Mouse (Mus musculus) forebrain, embryonic 16.5 days (tissue): ENCODE measurements around the gene Lrig1. TPM values are rescaled to one million over a fixed set of nuclear protein-coding genes. Genes with fewer than 3 reads are reported as not detected.

Experiments
- ATAC-seq: fragments of 200-750 bp; cut with Nextera tagmentation; 2 replicates; pipeline ENCODE4 v1.8.0; 2017; ENCODE audit warnings: mild to moderate bottlenecking, moderate library complexity
- H3K27ac ChIP-seq: fragments of 300-500 bp; sonication (generic); 2 replicates; pipeline ENCODE4 v1.5.1; 2014; ENCODE audit warnings: low read length, control low read depth
- H3K27me3 ChIP-seq: fragments of 300-500 bp; sonication (generic); replicated peaks from 2 replicates; pipeline ENCODE4 v1.6.1; 2014; ENCODE audit warnings: low read length; ENCODE audit not compliant: control insufficient read depth, insufficient read depth
- H3K36me3 ChIP-seq: fragments of 300-500 bp; sonication (generic); 2 replicates; pipeline ENCODE4 v1.6.1; 2014; ENCODE audit not compliant: control insufficient read depth, insufficient read depth
- H3K4me1 ChIP-seq: fragments of 300-500 bp; sonication (generic); replicated peaks from 2 replicates; pipeline ENCODE4 v1.6.1; 2014; ENCODE audit warnings: low read length; ENCODE audit not compliant: control insufficient read depth, insufficient read depth
- H3K4me2 ChIP-seq: fragments of 300-500 bp; sonication (generic); 2 replicates; pipeline ENCODE4 v1.6.1; 2014; ENCODE audit warnings: mild to moderate bottlenecking, low read length, control low read depth
- H3K4me3 ChIP-seq: fragments of 300-500 bp; sonication (generic); replicated peaks from 2 replicates; pipeline ENCODE4 v1.5.1; 2014; ENCODE audit warnings: mild to moderate bottlenecking, low read length, control low read depth
- H3K9ac ChIP-seq: fragments of 300-500 bp; sonication (generic); replicated peaks from 2 replicates; pipeline ENCODE4 v1.6.1; 2014; ENCODE audit warnings: low read depth, low read length, control low read depth
- H3K9me3 ChIP-seq: fragments of 300-500 bp; sonication (generic); 2 replicates; pipeline ENCODE4 v1.6.1; 2016; ENCODE audit warnings: low read length; ENCODE audit not compliant: control insufficient read depth
- WGBS: fragments of 180-500 bp; shearing (Covaris S2); extraction: QIAGEN DNeasy Blood & Tissue Kit; methylation state at CpG from one replicate; pipeline ENCODE4 v1.1.7; 2014; 5-methylcytosine and 5-hydroxymethylcytosine counted together
- polyA plus RNA-seq: library from polyadenylated mRNA; unstranded; fragments of >200 nt; fragmentation: Nextera tagmentation; extraction: Ambion mirVana; gene quantifications from 2 replicates; pipeline ENCODE4 v1.2.1, GENCODE M21; 2015

Lrig1 gene
- polyA plus RNA-seq, 1 experiment from 2014 or later, result 8.3 TPM

DNA sequence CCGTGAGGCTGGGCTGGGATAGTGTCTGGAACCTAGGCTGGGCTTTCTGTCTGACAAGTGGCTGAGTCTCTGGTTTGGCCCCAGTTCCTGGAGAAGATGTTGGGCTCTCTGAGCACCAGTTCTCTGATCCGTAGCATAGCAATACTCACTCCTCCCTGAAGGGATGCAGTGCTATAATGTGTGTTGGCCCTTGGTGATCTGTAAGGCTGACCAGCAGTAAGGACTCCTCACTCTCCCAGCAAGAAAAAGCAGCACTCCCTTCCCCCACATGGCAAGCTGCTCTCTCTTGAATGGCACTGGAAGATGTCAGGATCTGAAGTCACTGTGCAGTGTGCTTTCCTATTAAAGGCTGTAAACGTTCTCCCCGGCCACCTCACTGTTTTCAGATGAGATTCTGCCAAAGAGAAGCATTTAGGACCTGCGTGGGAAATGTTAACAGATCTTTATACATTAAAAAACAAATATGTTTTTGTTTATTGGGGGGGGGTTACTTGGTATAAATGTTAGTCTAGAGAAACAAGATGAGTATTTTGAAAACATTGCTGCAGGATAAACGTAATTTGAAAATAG is 105.8 kb downstream of the Lrig1 start:
- Histone ChIP-seq H3K27me3 (no peaks in the 10 kb centered on the region), H3K4me3 (no peak overlapping the region), H3K27ac (no peak overlapping the region), H3K4me1 (peaks cover 17% of the 10 kb centered on the region), H3K36me3 (no peaks in the 10 kb centered on the region), H3K9ac (no peak overlapping the region), H3K9me3 (no peaks in the 10 kb centered on the region), H3K4me2 (no peak overlapping the region)
- no peak for ATAC-seq
- 65% methylated on average over 6 of the region's 6 CpGs for WGBS

DNA sequence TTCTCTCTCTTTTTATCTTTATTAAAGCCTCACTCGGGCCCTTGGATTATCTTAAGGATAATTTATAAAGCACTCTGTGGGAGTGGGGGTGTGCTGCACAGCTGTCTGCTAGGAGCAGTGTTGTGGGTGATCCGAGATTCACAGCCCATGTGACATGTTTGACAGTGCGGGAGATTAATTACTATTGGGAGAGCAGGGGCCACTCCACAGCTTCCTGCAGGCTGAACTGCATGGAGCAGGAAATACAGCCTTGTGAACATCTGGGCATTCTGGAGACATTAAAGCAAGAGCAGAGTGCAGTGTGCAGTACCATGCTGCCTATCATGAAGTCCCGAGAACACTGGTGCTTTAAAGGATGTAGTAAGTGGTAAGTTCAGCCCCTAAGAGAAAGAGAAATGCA is 107.2 kb downstream of the Lrig1 start:
- H3K27ac ChIP-seq, result no peak overlapping the region
- 20% methylated on average over 4 of the region's 4 CpGs for WGBS
- peaks cover 17% of the 10 kb centered on the region for H3K4me1 ChIP-seq
- no peaks in the 10 kb centered on the region for H3K36me3 ChIP-seq
- H3K27me3 ChIP-seq, result no peaks in the 10 kb centered on the region
- no peak overlapping the region for H3K9ac ChIP-seq
- H3K4me2 ChIP-seq, result peak overlapping the region; percentile 19
- ATAC-seq, result peak; percentile 77
- H3K4me3 ChIP-seq, result no peak overlapping the region
- H3K9me3 ChIP-seq, result no peaks in the 10 kb centered on the region

DNA sequence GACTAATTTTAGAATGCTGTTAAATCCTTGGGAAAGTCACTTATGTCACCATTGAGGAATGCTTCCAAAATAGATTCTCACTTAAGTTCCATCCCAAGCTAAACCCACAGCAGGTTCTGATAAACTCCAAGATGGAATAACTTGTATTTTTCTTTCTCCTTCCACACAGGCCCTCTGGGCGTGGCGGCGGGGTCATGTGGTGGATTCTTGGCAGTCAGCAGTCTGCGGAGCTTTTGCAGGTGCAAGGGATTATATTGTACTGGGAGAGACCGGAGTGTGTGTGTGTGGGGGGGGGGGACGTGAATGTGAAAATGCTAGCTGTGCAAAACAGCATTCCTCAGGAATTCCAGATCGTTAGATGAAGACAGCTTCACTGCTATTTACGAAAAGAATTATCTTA is 107.7 kb downstream of the Lrig1 start:
- no peak for ATAC-seq
- no peak overlapping the region for H3K27ac ChIP-seq
- H3K4me2 ChIP-seq, result peak overlapping the region; percentile 19; the same call in 1 of the 2 replicates
- no peaks in the 10 kb centered on the region for H3K36me3 ChIP-seq
- H3K9me3 ChIP-seq, result no peaks in the 10 kb centered on the region
- H3K9ac ChIP-seq, result no peak overlapping the region
- H3K4me3 ChIP-seq, result no peak overlapping the region
- H3K27me3 ChIP-seq, result no peaks in the 10 kb centered on the region
- peaks cover 17% of the 10 kb centered on the region for H3K4me1 ChIP-seq
- 20% methylated on average over 8 of the region's 8 CpGs for WGBS

DNA sequence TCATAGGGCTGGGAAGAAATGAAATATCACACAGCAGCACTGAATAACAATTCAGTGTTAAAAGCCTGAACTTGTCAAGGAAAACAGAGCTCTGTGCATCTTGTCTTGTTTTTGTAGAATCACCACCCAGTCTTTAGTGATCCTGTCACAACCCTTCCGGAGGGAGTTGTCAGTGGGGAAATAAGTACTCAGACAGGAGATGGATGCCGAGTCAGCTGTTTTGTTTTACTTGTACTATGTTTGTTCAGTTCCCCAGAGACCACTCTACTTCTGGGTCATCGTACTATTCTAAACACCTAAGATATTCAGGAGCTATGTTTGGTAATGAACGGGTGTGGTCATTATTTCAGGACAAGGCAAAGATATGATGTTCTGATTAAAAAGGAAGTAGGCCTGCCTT is 111.6 kb downstream of the Lrig1 start:
- peaks cover 9% of the 10 kb centered on the region for H3K4me1 ChIP-seq
- H3K27ac ChIP-seq, result no peak overlapping the region
- no peak overlapping the region for H3K4me2 ChIP-seq
- no peak overlapping the region for H3K9ac ChIP-seq
- ATAC-seq, result no peak
- H3K27me3 ChIP-seq, result no peaks in the 10 kb centered on the region
- no peaks in the 10 kb centered on the region for H3K36me3 ChIP-seq
- no peak overlapping the region for H3K4me3 ChIP-seq
- no peaks in the 10 kb centered on the region for H3K9me3 ChIP-seq
- WGBS, result 89% methylated on average over 4 of the region's 4 CpGs

DNA sequence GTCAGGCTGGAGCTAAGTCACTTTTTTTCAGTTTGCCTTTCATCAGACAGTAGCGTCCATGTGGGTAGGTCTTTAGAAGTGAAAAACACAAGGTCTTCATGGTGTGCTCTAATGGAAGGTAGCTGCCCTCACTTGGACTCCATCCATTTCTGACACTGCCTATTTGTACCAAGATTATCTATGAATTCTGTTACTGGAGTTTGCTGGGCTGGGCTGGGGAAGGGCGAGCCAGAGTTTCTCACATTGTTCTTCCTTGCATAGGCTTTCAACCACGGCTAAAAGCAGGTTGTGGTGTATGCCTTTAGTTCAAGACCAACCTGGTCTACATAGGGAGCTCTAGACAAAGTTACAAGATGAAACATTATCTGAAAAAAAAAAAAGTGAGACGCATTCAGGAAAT is 115.0 kb downstream of the Lrig1 start:
- H3K4me1 ChIP-seq, result no peaks in the 10 kb centered on the region
- H3K4me2 ChIP-seq, result no peak overlapping the region
- 85% methylated on average over 4 of the region's 4 CpGs for WGBS
- no peak overlapping the region for H3K9ac ChIP-seq
- no peaks in the 10 kb centered on the region for H3K36me3 ChIP-seq
- no peaks in the 10 kb centered on the region for H3K9me3 ChIP-seq
- H3K4me3 ChIP-seq, result no peak overlapping the region
- no peak overlapping the region for H3K27ac ChIP-seq
- no peaks in the 10 kb centered on the region for H3K27me3 ChIP-seq
- ATAC-seq, result no peak

DNA sequence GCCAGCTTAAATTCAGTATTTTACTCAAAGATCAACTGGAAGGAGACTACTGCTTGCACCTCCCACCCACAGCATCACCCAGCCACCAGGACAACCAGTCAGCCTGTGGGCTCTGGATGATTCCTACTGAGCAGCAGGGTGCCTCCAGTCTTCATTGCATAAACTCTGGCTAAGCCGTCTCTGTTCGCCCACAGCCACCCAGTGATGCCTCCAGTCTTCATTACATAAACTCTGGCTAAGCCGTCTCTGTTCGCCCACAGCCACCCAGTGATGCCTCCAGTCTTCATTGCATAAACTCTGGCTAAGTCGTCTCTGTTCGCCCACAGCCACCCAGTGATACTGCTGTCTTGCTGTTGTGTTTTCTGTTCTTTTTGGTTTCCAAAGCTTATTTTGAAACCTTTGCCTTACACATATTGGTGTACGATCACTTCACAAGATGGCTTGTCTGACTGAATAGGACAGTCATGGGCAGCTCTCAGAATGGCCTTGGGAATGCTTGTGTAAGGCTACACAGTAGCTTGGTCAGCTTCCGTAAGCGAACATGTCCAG is 115.7 kb downstream of the Lrig1 start:
- H3K4me2 ChIP-seq, result no peak overlapping the region
- 96% methylated on average over 9 of the region's 9 CpGs for WGBS
- H3K4me1 ChIP-seq, result no peaks in the 10 kb centered on the region
- H3K36me3 ChIP-seq, result no peaks in the 10 kb centered on the region
- no peak for ATAC-seq
- H3K9ac ChIP-seq, result no peak overlapping the region
- no peak overlapping the region for H3K27ac ChIP-seq
- no peak overlapping the region for H3K4me3 ChIP-seq
- H3K9me3 ChIP-seq, result no peaks in the 10 kb centered on the region
- no peaks in the 10 kb centered on the region for H3K27me3 ChIP-seq

- Histone ChIP-seq H3K36me3 (no peaks in the 10 kb centered on the region), H3K4me3 (no peak overlapping the region), H3K9me3 (no peaks in the 10 kb centered on the region), H3K4me1 (0 out of 2 replicates have a peak, but pooled peaks cover 6% of the 10 kb centered on the region), H3K4me2 (no peak overlapping the region), H3K27ac (no peak overlapping the region), H3K27me3 (no peaks in the 10 kb centered on the region), H3K9ac (no peak overlapping the region)
- ATAC-seq, result no peak
- 87% methylated on average over 9 of the region's 9 CpGs for WGBS
Observed at GRCm38 (mm10) chr6:94582055-94582454, 117.9 kb downstream of the Lrig1 start.

DNA sequence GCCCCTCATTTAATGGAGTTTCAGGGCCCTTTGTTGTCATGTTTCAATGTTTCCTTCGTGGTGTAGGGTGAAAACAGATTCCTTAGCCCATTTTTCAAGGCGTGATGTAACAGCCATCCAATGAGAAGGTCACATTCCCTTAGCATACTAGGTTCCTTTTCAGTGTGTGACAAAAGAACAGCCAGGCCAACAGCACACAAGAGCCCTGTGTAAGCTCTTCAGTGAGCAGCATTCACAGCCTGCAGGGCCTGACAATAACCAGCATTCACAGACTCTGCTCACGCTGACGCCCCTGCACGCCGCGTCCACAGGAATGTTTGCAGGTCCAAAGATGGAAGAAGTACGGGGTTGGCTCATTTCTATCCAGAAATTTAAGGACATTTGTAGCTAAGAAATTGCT is 122.0 kb downstream of the Lrig1 start:
- Histone ChIP-seq H3K4me3 (no peak overlapping the region), H3K27ac (no peak overlapping the region), H3K4me2 (no peak overlapping the region), H3K27me3 (no peaks in the 10 kb centered on the region), H3K9ac (no peak overlapping the region), H3K9me3 (no peaks in the 10 kb centered on the region), H3K36me3 (no peaks in the 10 kb centered on the region), H3K4me1 (peaks cover 15% of the 10 kb centered on the region)
- 9% methylated on average over 8 of the region's 8 CpGs for WGBS
- peak; percentile 89 for ATAC-seq

DNA sequence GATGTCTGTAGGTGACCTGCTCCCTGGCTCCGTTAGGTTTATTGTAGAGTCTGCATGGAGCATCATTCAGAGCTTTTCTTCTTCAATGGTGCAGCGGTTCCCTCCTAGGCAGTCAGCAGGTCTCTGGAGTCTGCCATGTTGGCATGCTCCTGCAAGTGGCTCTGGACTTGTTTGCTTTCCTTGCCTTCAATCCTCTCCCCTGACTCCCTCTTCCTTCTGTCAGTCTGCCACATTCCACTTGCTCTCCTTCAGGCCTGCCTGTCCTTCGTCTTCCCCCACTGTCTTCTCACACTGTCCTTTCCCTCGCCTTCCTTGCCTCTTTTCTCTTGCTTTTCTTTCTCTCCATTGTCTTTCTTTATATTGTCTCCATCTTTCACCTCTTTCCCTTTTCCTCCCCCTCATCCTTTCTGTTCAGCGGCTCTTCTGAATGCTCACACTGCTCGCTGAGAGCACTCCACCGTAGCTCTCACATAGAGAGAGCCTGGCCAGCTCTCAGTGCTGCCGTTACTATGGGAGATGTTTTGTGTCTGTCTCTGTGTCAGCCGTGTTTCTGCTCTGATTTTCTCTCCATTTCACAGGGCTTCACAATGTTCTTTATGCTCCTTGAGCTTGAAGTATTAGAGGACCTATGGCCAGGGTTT is 124.3 kb downstream of the Lrig1 start:
- Histone ChIP-seq H3K4me2 (peak overlapping the region; percentile 21), H3K27ac (0 out of 2 replicates have a peak overlapping the region, but pooled peaks have one; percentile 6), H3K4me3 (no peak overlapping the region), H3K27me3 (no peaks in the 10 kb centered on the region), H3K9ac (peak overlapping the region; percentile 30; the same call in 1 of the 2 replicates), H3K9me3 (no peaks in the 10 kb centered on the region), H3K36me3 (no peaks in the 10 kb centered on the region), H3K4me1 (peaks cover 15% of the 10 kb centered on the region)
- ATAC-seq, result no peak
- 24% methylated on average over 9 of the region's 9 CpGs for WGBS
